Comparison of ENCODE assay signal across 28 mouse cellular contexts in genomic region chr7:126802134-126802889, GRCm38 (mm10). TPM values are rescaled to one million over a fixed set of nuclear protein-coding genes. Genes with fewer than 3 reads are reported as not detected.
DNase-seq lines count a peak whose midpoint lies in the region; ATAC-seq and TF ChIP-seq lines count a peak whose summit lies in the region.
"Had no signal": no experiment of that assay in that cellular context is flagged by ENCODE, and none has a peak within 500 bp of the region (broad histone marks: within the 10 kb centered on the region; RNA-seq: fewer than 3 reads in every experiment).

No protein-coding gene starts in this region.

- H3K4me1 ChIP-seq in hindbrain, embryonic 10.5 days (replicated peaks) = peaks cover 35% of the 10 kb centered on the region
- H3K4me1 ChIP-seq in hindbrain, embryonic 14.5 days (replicated peaks; ENCODE audit: control insufficient read depth, insufficient read depth, low read length) = peaks cover 13% of the 10 kb centered on the region
- peaks cover 24% of the 10 kb centered on the region for H3K4me1 ChIP-seq in kidney, embryonic 16.5 days (ENCODE audit: insufficient read depth, low read length)

- ATAC-seq in hindbrain, embryonic 14.5 days (ENCODE audit: low FRiP score) = no peak
- ATAC-seq in erythroid progenitor cell, adult 5-6 weeks (replicated peaks; ENCODE audit: low FRiP score, poor library complexity, severe bottlenecking) = no peak
- ATAC-seq in kidney, embryonic 16.5 days (ENCODE audit: low FRiP score, low TSS enrichment) = no peak
- ATAC-seq: forebrain, postnatal 0 days; hindbrain, postnatal 0 days had no signal

- TF ChIP-seq POLR2A in myocyte (IDR thresholded peaks at IDR 0.05; ENCODE audit: insufficient read length, low read depth) = no peak

- 87% methylated on average over 11 of the region's 11 CpGs for WGBS in hindbrain, embryonic 10.5 days
- WGBS in hindbrain, embryonic 14.5 days = 84% methylated on average over 11 of the region's 11 CpGs
- WGBS in kidney, embryonic 16.5 days = 63% methylated on average over 11 of the region's 11 CpGs

- H3K4me3 ChIP-seq in hindbrain, embryonic 10.5 days = no peak overlapping the region
- H3K4me3 ChIP-seq in hindbrain, embryonic 14.5 days (replicated peaks; ENCODE audit: low read length) = no peak overlapping the region
- H3K4me3 ChIP-seq in myocyte = no peak overlapping the region
- H3K4me3 ChIP-seq in kidney, embryonic 16.5 days (ENCODE audit: low read length) = no peak overlapping the region
- H3K4me3 ChIP-seq: erythroblast, embryonic 14.5 days; heart, embryonic 12.5 days had no signal

- no peak overlapping the region for H3K9ac ChIP-seq in hindbrain, embryonic 14.5 days
- H3K9ac ChIP-seq in kidney, embryonic 16.5 days (replicated peaks; ENCODE audit: low read length) = no peak overlapping the region
- H3K9ac ChIP-seq: forebrain, postnatal 0 days; heart, embryonic 12.5 days; liver, embryonic 14.5 days had no signal

- H3K79me2 ChIP-seq in myocyte (ENCODE audit: control insufficient read depth, insufficient read depth) = peaks cover 16% of the 10 kb centered on the region

- peak overlapping the region; percentile 2; the same call in 1 of the 2 replicates for H3K27ac ChIP-seq in hindbrain, embryonic 10.5 days
- H3K27ac ChIP-seq in hindbrain, embryonic 14.5 days = no peak overlapping the region
- no peak overlapping the region for H3K27ac ChIP-seq in kidney, embryonic 16.5 days (ENCODE audit: low read length)
- H3K27ac ChIP-seq: hindbrain, postnatal 0 days; liver, embryonic 14.5 days had no signal

- H3K36me3 ChIP-seq in hindbrain, embryonic 10.5 days = peaks cover 72% of the 10 kb centered on the region
- H3K36me3 ChIP-seq in hindbrain, embryonic 14.5 days (replicated peaks; ENCODE audit: control insufficient read depth, insufficient read depth) = peaks cover 10% of the 10 kb centered on the region; the same call in 1 of the 2 replicates
- no peaks in the 10 kb centered on the region for H3K36me3 ChIP-seq in myocyte (ENCODE audit: control insufficient read depth, insufficient read depth)
- H3K36me3 ChIP-seq in kidney, embryonic 16.5 days (ENCODE audit: insufficient read depth, low read length) = peaks cover under 1% of the 10 kb centered on the region; the same call in 1 of the 2 replicates

- DNase-seq in hindbrain, embryonic 10.5 days (ENCODE audit: low spot score) = no peak
- no peak for DNase-seq in hindbrain, embryonic 14.5 days (ENCODE audit: low spot score)
- peak; percentile 59 for DNase-seq in adrenal gland, postnatal 10 days
- DNase-seq in gastrocnemius, adult 8-10 months (ENCODE audit: low spot score in 2 of 2) = peak; percentile 78 to 87
- no peak for DNase-seq in right cerebral cortex, postnatal 14 days
- DNase-seq: forebrain, postnatal 0 days; heart, postnatal 36 days; kidney, adult 11 months; kidney, postnatal 10 days; left cerebral cortex, postnatal 4 days; retina, postnatal 1 day; thymus, postnatal 14 days had no signal

- H3ac ChIP-seq in myocyte (ENCODE audit: control insufficient read depth, insufficient read length) = no peak overlapping the region

- no peak overlapping the region for H3K4me2 ChIP-seq in hindbrain, embryonic 14.5 days (replicated peaks)
- H3K4me2 ChIP-seq in myocyte (ENCODE audit: low read depth) = peak overlapping the region; percentile 87
- H3K4me2 ChIP-seq in kidney, embryonic 16.5 days (replicated peaks; ENCODE audit: low read depth, low read length) = no peak overlapping the region
- H3K4me2 ChIP-seq: heart, embryonic 12.5 days had no signal

- no peaks in the 10 kb centered on the region for H3K9me3 ChIP-seq in hindbrain, embryonic 10.5 days
- H3K9me3 ChIP-seq in hindbrain, embryonic 14.5 days (ENCODE audit: control insufficient read depth, low read length) = no peaks in the 10 kb centered on the region
- H3K9me3 ChIP-seq in kidney, embryonic 16.5 days (ENCODE audit: low read length) = no peaks in the 10 kb centered on the region
- H3K9me3 ChIP-seq: heart, embryonic 12.5 days had no signal

- no peaks in the 10 kb centered on the region for H3K27me3 ChIP-seq in hindbrain, embryonic 10.5 days (ENCODE audit: insufficient read depth, poor library complexity, severe bottlenecking)
- no peaks in the 10 kb centered on the region for H3K27me3 ChIP-seq in hindbrain, embryonic 14.5 days (ENCODE audit: control insufficient read depth, insufficient read depth, low read length)
- H3K27me3 ChIP-seq in myocyte (ENCODE audit: control insufficient read depth, insufficient read depth, insufficient read length) = no peaks in the 10 kb centered on the region
- H3K27me3 ChIP-seq in kidney, embryonic 16.5 days (ENCODE audit: insufficient read depth, low read length) = no peaks in the 10 kb centered on the region
- H3K27me3 ChIP-seq: heart, embryonic 12.5 days had no signal

TF ChIP-seq in myocyte, 11 proteins besides CTCF, POLR2A, EP300 and RAD21 (continues in another document):
- TF ChIP-seq REST (IDR thresholded peaks at IDR 0.05; ENCODE audit: insufficient read depth, insufficient read length) = no peak
- peak; percentile 17 for TF ChIP-seq POLR2AphosphoS2 (IDR thresholded peaks at IDR 0.05; ENCODE audit: insufficient read length, low read depth)
- TF ChIP-seq SRF (IDR thresholded peaks at IDR 0.05; ENCODE audit: control insufficient read depth, insufficient read length, low read depth) = no peak
- TF ChIP-seq E2F4 (IDR thresholded peaks at IDR 0.05; ENCODE audit: insufficient read depth) = no peak
- TF ChIP-seq MAX (IDR thresholded peaks at IDR 0.05; ENCODE audit: low read depth) = no peak
- peak; percentile 84 for TF ChIP-seq TCF12 (IDR thresholded peaks at IDR 0.05; ENCODE audit: insufficient read depth, poor library complexity, severe bottlenecking)
- TF ChIP-seq MYOG (IDR thresholded peaks at IDR 0.05; ENCODE audit: control insufficient read depth in 1 of 3, insufficient read depth in 1 of 3, insufficient read length in 2 of 3, low read depth in 2 of 3) = peak; percentile 79 to 95 (median 85)
- no peak for TF ChIP-seq CEBPB (IDR thresholded peaks at IDR 0.05; ENCODE audit: insufficient read depth, poor library complexity, severe bottlenecking)
- peak; percentile 87 to 98 (median 93) for TF ChIP-seq MYOD1 (IDR thresholded peaks at IDR 0.05; ENCODE audit: control insufficient read depth in 1 of 3, insufficient read length in 2 of 3, low read depth in 2 of 3)

RNA-seq across cellular contexts. Expression of gene Fam57b, which starts 4.8 kb away (rescaled TPM):
- 4.7 and 12.7 TPM in 2 replicates for polyA plus RNA-seq in hindbrain, embryonic 10.5 days (2016; fragmentation: Nextera tagmentation; extraction: Ambion mirVana)
- polyA plus RNA-seq in hindbrain, embryonic 14.5 days (2014; fragmentation: Nextera tagmentation; extraction: Ambion mirVana) = 53.2 and 54.7 TPM in 2 replicates
- total RNA-seq in adrenal gland, postnatal 10 days (2021) = 10 to 100 TPM; 29.0 to 36.1 TPM
- total RNA-seq in gastrocnemius, adult 8-10 months (2022) = 10 to 100 TPM; 49.5 to 78.2 (median 66.4) TPM
- 0.94 TPM for polyA plus RNA-seq in myocyte (2012; fragmentation: generic; extraction: Trizol)
- total RNA-seq in erythroid progenitor cell, adult 5-6 weeks (2015; ENCODE audit: low replicate concordance) = not detected in 2 replicates
- total RNA-seq in erythroid progenitor cell, adult 5-6 weeks (2017; ENCODE audit: low replicate concordance) = not detected in 2 replicates
- polyA plus RNA-seq in kidney, embryonic 16.5 days (2015; fragmentation: Nextera tagmentation; extraction: Ambion mirVana) = 0.19 and 0.52 TPM in 2 replicates
- total RNA-seq: common myeloid progenitor, adult 5-6 weeks; neutrophil, adult 5-6 weeks had no signal
- polyA plus RNA-seq: erythroblast, embryonic 14.5 days had no signal

RNA-seq across cellular contexts. Expression of gene Ppp4c, which starts 10.0 kb away (rescaled TPM):
- polyA plus RNA-seq in hindbrain, embryonic 10.5 days (2016; fragmentation: Nextera tagmentation; extraction: Ambion mirVana) = 391 and 411 TPM in 2 replicates
- polyA plus RNA-seq in hindbrain, embryonic 14.5 days (2014; fragmentation: Nextera tagmentation; extraction: Ambion mirVana) = 177 and 182 TPM in 2 replicates
- 100 to 1,000 TPM; 103 to 107 TPM for total RNA-seq in adrenal gland, postnatal 10 days (2021)
- total RNA-seq in gastrocnemius, adult 8-10 months (2022) = 10 to 100 TPM; 23.1 to 26.0 (median 24.8) TPM
- polyA plus RNA-seq in myocyte (2012; fragmentation: generic; extraction: Trizol) = 113 TPM
- 63.7 and 105 TPM in 2 replicates for total RNA-seq in erythroid progenitor cell, adult 5-6 weeks (2015; ENCODE audit: low replicate concordance)
- 52.8 and 67.6 TPM in 2 replicates for total RNA-seq in erythroid progenitor cell, adult 5-6 weeks (2017; ENCODE audit: low replicate concordance)
- polyA plus RNA-seq in kidney, embryonic 16.5 days (2015; fragmentation: Nextera tagmentation; extraction: Ambion mirVana) = 267 and 271 TPM in 2 replicates

RNA-seq across cellular contexts. Expression of gene Tbx6, which starts 21.0 kb away (rescaled TPM):
- 0.22 and 0.47 TPM in 2 replicates for polyA plus RNA-seq in hindbrain, embryonic 10.5 days (2016; fragmentation: Nextera tagmentation; extraction: Ambion mirVana)
- 0.21 and 0.26 TPM in 2 replicates for polyA plus RNA-seq in hindbrain, embryonic 14.5 days (2014; fragmentation: Nextera tagmentation; extraction: Ambion mirVana)
- 1 to 10 TPM in 1 of 2 experiments, under 1 TPM in 1; 0.60 to 1.2 TPM for total RNA-seq in adrenal gland, postnatal 10 days (2021)
- under 1 TPM; 0.17 to 0.48 (median 0.40) TPM for total RNA-seq in gastrocnemius, adult 8-10 months (2022)
- polyA plus RNA-seq in myocyte (2012; fragmentation: generic; extraction: Trizol) = 0.23 TPM
- 2.1 and 4.3 TPM in 2 replicates for total RNA-seq in erythroid progenitor cell, adult 5-6 weeks (2015; ENCODE audit: low replicate concordance)
- 2.6 and 2.7 TPM in 2 replicates for total RNA-seq in erythroid progenitor cell, adult 5-6 weeks (2017; ENCODE audit: low replicate concordance)
- 0.29 and 0.78 TPM in 2 replicates for polyA plus RNA-seq in kidney, embryonic 16.5 days (2015; fragmentation: Nextera tagmentation; extraction: Ambion mirVana)
- total RNA-seq: common myeloid progenitor, adult 5-6 weeks had no signal

RNA-seq across cellular contexts. Expression of gene Ypel3, which starts 25.6 kb away (rescaled TPM):
- polyA plus RNA-seq in hindbrain, embryonic 10.5 days (2016; fragmentation: Nextera tagmentation; extraction: Ambion mirVana) = 51.3 and 89.7 TPM in 2 replicates
- 206 and 218 TPM in 2 replicates for polyA plus RNA-seq in hindbrain, embryonic 14.5 days (2014; fragmentation: Nextera tagmentation; extraction: Ambion mirVana)
- total RNA-seq in adrenal gland, postnatal 10 days (2021) = 100 to 1,000 TPM; 140 to 147 TPM
- 100 to 1,000 TPM in 1 of 4 experiments, 10 to 100 TPM in 3; 91.2 to 105 (median 95.6) TPM for total RNA-seq in gastrocnemius, adult 8-10 months (2022)
- 82.2 TPM for polyA plus RNA-seq in myocyte (2012; fragmentation: generic; extraction: Trizol)
- total RNA-seq in erythroid progenitor cell, adult 5-6 weeks (2015; ENCODE audit: low replicate concordance) = 182 and 256 TPM in 2 replicates
- 61.6 and 74.1 TPM in 2 replicates for total RNA-seq in erythroid progenitor cell, adult 5-6 weeks (2017; ENCODE audit: low replicate concordance)
- polyA plus RNA-seq in kidney, embryonic 16.5 days (2015; fragmentation: Nextera tagmentation; extraction: Ambion mirVana) = 95.8 and 101 TPM in 2 replicates

RNA-seq across cellular contexts. Expression of gene 4930451I11Rik, which starts 29.1 kb away (rescaled TPM):
- polyA plus RNA-seq in hindbrain, embryonic 10.5 days (2016; fragmentation: Nextera tagmentation; extraction: Ambion mirVana) = not detected in 2 replicates
- polyA plus RNA-seq in hindbrain, embryonic 14.5 days (2014; fragmentation: Nextera tagmentation; extraction: Ambion mirVana) = 0.74 TPM in 1 of 2 replicates, not detected in the other
- total RNA-seq in adrenal gland, postnatal 10 days (2021) = not detected
- not detected for total RNA-seq in gastrocnemius, adult 8-10 months (2022)
- not detected for polyA plus RNA-seq in myocyte (2012; fragmentation: generic; extraction: Trizol)
- total RNA-seq in erythroid progenitor cell, adult 5-6 weeks (2015; ENCODE audit: low replicate concordance) = not detected in 2 replicates
- total RNA-seq in erythroid progenitor cell, adult 5-6 weeks (2017; ENCODE audit: low replicate concordance) = not detected in 2 replicates
- polyA plus RNA-seq in kidney, embryonic 16.5 days (2015; fragmentation: Nextera tagmentation; extraction: Ambion mirVana) = not detected in 2 replicates
- total RNA-seq: common myeloid progenitor, adult 5-6 weeks; ES-E14; forebrain, postnatal 0 days; heart, postnatal 36 days; hindbrain, postnatal 0 days; layer of hippocampus, adult 8-10 months; left cerebral cortex, adult 18-20 months; left cerebral cortex, postnatal 4 days; neutrophil, adult 5-6 weeks had no signal
- polyA plus RNA-seq: embryonic facial prominence, embryonic 11.5 days; erythroblast, embryonic 14.5 days; forebrain, postnatal 0 days; gonadal fat pad, adult 2 months; heart, embryonic 12.5 days; liver, embryonic 14.5 days; lung, embryonic 16.5 days; small intestine, adult 2 months had no signal

Comparison
In these comparisons a context has a peak if more than half of its experiments do, and no peak if none do; other contexts are left out.
1. DNase-seq: peak in adrenal gland, postnatal 10 days (single experiment) and gastrocnemius, adult 8-10 months (2 of 2); none in hindbrain, embryonic 10.5 days (single experiment), hindbrain, embryonic 14.5 days (single experiment) and right cerebral cortex, postnatal 14 days (single experiment).